Mouse (Mus musculus) brain, embryonic 14.5 days (tissue): ENCODE results near the gene Fam83d.

Experiments
- CTCF ChIP-seq: fragments of 200-500 bp; IDR thresholded peaks from 2 replicates; pipeline ENCODE4 v1.5.1; 2012; ENCODE audit warnings: inconsistent platforms, mild to moderate bottlenecking, moderate library complexity, borderline replicate concordance; ENCODE audit not compliant: insufficient read depth, insufficient read length; ENCODE audit errors: extremely low read depth
- POLR2A ChIP-seq: fragments of 200-500 bp; IDR thresholded peaks from 2 replicates; pipeline ENCODE4 v1.6.1; 2012; ENCODE audit warnings: mild to moderate bottlenecking, inconsistent platforms, borderline replicate concordance; ENCODE audit not compliant: poor library complexity, insufficient read depth, insufficient read length, severe bottlenecking; ENCODE audit errors: extremely low read depth

DNA sequence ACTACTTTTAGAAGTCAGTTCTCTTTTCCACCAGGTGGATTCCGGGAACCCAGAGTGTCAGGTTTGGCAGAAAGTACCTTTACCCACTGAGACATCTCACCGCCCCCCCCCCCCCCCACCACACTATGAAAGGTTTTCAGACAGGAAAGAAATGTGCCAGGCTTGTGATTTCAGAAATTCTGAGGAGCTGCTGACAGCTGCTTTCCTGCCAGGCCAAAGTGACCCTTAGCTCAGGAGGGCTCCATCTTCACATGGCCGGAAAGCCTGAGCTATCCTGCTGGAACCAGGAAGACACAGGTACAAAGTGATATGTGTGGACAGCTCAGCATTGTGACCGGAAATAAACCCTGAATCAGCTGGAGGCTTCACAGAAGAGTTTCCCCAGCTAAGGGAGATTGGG is 45.8 kb upstream of the Fam83d start:
- no peak for TF ChIP-seq POLR2A
- TF ChIP-seq CTCF, result no peak
